Mouse (Mus musculus) forebrain, postnatal 0 days (tissue): ENCODE measurements at regions not wholly inside any gene's neighbourhood (a gene's known extent, or its start where the extent isn't known, plus 50 kb on each side); places are given as distances from the start of the nearest gene placed in this dataset.

Experiments
- ATAC-seq: fragments of 200-750 bp; cut with Nextera tagmentation; 2 replicates; pipeline ENCODE4 v1.8.0; 2017; ENCODE audit warnings: mild to moderate bottlenecking, moderate library complexity
- DNase-seq: peaks from one replicate; pipeline ENCODE4 v3.0.0-alpha.2; 2015
- H3K27ac ChIP-seq: fragments of 300-500 bp; sonication (generic); 2 replicates; pipeline ENCODE4 v1.5.1; 2014; ENCODE audit warnings: low read depth, mild to moderate bottlenecking, antibody characterized with exemption, low read length, moderate library complexity, mixed read lengths
- H3K27me3 ChIP-seq: fragments of 300-500 bp; sonication (generic); 2 replicates; pipeline ENCODE4 v1.6.1; 2014; ENCODE audit warnings: mild to moderate bottlenecking, low read length, mixed read lengths; ENCODE audit not compliant: insufficient read depth
- H3K36me3 ChIP-seq: fragments of 300-500 bp; sonication (generic); 2 replicates; pipeline ENCODE4 v1.6.1; 2014; ENCODE audit warnings: mild to moderate bottlenecking, moderate library complexity; ENCODE audit not compliant: insufficient read depth
- H3K4me1 ChIP-seq: fragments of 300-500 bp; sonication (generic); 2 replicates; pipeline ENCODE4 v1.6.1; 2014; ENCODE audit warnings: antibody characterized with exemption; ENCODE audit not compliant: insufficient read depth
- H3K4me2 ChIP-seq: fragments of 300-500 bp; sonication (generic); 2 replicates; pipeline ENCODE4 v1.6.1; 2014; ENCODE audit warnings: low read depth, mild to moderate bottlenecking, moderate library complexity
- H3K4me3 ChIP-seq: fragments of 300-500 bp; sonication (generic); 2 replicates; pipeline ENCODE4 v1.5.1; 2014; ENCODE audit warnings: low read depth, low read length, mixed read lengths
- H3K9ac ChIP-seq: fragments of 300-500 bp; sonication (generic); 2 replicates; pipeline ENCODE4 v1.6.1; 2014; ENCODE audit warnings: mild to moderate bottlenecking
- H3K9me3 ChIP-seq: fragments of 300-500 bp; sonication (generic); 2 replicates; pipeline ENCODE4 v1.6.1; 2016; ENCODE audit warnings: low read length
- CTCF ChIP-seq: sonication (generic); IDR thresholded peaks from 2 replicates; pipeline ENCODE4 v1.5.1; 2016; ENCODE audit warnings: antibody characterized with exemption, control low read depth, low read depth
- WGBS: fragments of 180-500 bp; shearing (Covaris S2); extraction: QIAGEN DNeasy Blood & Tissue Kit; methylation state at CpG from one replicate; pipeline ENCODE4 v1.1.7; 2014; 5-methylcytosine and 5-hydroxymethylcytosine counted together

- no peak overlapping the region for H3K4me2 ChIP-seq
- H3K36me3 ChIP-seq: no peaks in the 10 kb centered on the region
- DNase-seq (no peak), ATAC-seq (no peak)
- H3K9me3 ChIP-seq: no peaks in the 10 kb centered on the region
- H3K4me1 ChIP-seq: peaks cover 21% of the 10 kb centered on the region
- TF ChIP-seq CTCF: no peak
- no peak overlapping the region for H3K9ac ChIP-seq
- no peak overlapping the region for H3K27ac ChIP-seq
- H3K4me3 ChIP-seq: no peak overlapping the region
- 87% methylated on average over 2 of the region's 2 CpGs for WGBS
- no peaks in the 10 kb centered on the region; the same call in 1 of the 2 replicates for H3K27me3 ChIP-seq
These were observed 175.6 kb upstream of the Cadm1 start for GRCm38 (mm10) chr9:47354423-47354822.

DNA sequence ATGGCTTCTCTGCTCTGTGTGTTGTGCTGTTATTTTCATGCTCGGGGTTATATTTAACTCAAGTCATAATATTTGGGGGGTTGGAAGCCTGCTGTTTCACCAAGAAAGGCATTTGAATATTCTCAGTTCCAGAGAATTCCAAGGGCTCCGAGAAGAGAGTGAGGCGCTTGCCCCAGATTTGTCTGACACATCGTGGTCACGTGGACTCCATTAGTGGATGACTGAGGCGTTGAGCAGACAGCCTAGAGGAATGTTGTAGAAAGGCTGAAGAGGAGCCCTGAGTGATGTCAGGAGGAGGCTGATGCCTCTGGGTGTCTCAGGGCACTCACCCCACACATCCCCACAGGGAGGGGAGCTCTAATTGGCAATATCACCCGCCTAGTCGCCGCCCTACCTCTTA, 175.1 kb upstream of the Cadm1 start:
- no peaks in the 10 kb centered on the region; the same call in 1 of the 2 replicates for H3K27me3 ChIP-seq
- no peak overlapping the region for H3K4me3 ChIP-seq
- no peak overlapping the region for H3K4me2 ChIP-seq
- ATAC-seq (peak; percentile 47; the same call in 1 of the 2 replicates), DNase-seq (peak; percentile 56)
- H3K9ac ChIP-seq: no peak overlapping the region
- H3K9me3 ChIP-seq: no peaks in the 10 kb centered on the region
- H3K27ac ChIP-seq: no peak overlapping the region
- H3K36me3 ChIP-seq: no peaks in the 10 kb centered on the region
- no peak for TF ChIP-seq CTCF
- WGBS: 72% methylated on average over 9 of the region's 9 CpGs
- H3K4me1 ChIP-seq: peaks cover 21% of the 10 kb centered on the region

DNA sequence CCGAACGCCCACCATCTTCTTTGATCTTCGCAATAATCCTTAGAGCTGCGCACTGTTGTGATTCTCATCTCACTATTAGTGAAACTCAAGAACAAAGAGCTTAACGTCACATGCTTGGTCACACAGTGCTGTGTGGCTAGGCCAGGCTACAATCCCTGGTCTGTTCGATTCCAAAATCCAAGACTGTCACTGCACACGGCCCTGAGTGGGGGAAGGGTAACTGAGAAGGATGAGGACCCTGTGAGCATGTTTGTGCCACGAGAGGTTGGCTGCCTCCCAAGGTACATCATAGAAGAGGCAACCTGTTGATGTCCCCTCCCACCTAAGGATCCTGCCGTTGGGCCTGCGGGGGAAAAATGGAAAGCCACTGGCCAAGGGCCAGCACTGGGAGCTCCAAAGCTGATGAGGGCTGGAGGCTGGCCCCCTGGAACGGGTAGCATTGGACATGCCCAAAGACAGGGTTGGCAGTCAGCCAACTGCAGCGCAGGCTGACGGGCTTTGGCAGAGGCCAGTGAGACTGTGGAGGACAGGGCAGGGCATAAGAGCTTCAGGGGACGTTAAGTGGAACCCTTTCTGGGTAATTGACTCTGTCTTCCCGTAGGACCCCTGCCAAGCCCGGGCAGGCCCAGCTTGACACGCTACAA, 172.1 kb upstream of the Cadm1 start:
- Histone ChIP-seq H3K4me1 (peaks cover 24% of the 10 kb centered on the region), H3K9ac (no peak overlapping the region), H3K4me2 (0 out of 2 replicates have a peak overlapping the region, but pooled peaks have one; percentile 13), H3K27ac (no peak overlapping the region), H3K4me3 (no peak overlapping the region), H3K9me3 (no peaks in the 10 kb centered on the region), H3K27me3 (no peaks in the 10 kb centered on the region), H3K36me3 (no peaks in the 10 kb centered on the region)
- peak; percentile 79 for DNase-seq
- peak; percentile 80 for ATAC-seq
- WGBS: 21% methylated on average over 17 of the region's 17 CpGs
- TF ChIP-seq CTCF: no peak

- no peak for TF ChIP-seq CTCF
- DNase-seq: no peak
- H3K4me2 ChIP-seq: no peak overlapping the region
- H3K27ac ChIP-seq: no peak overlapping the region
- no peak overlapping the region for H3K9ac ChIP-seq
- peaks cover 22% of the 10 kb centered on the region for H3K4me1 ChIP-seq
- H3K4me3 ChIP-seq: no peak overlapping the region
- H3K9me3 ChIP-seq: no peaks in the 10 kb centered on the region
- no peaks in the 10 kb centered on the region for H3K27me3 ChIP-seq
- no peaks in the 10 kb centered on the region for H3K36me3 ChIP-seq
- ATAC-seq: no peak; the same call in 1 of the 2 replicates
- WGBS: 15% methylated on average over 4 of the region's 4 CpGs
These were observed 171.6 kb upstream of the Cadm1 start for GRCm38 (mm10) chr9:47358400-47358767.

DNA sequence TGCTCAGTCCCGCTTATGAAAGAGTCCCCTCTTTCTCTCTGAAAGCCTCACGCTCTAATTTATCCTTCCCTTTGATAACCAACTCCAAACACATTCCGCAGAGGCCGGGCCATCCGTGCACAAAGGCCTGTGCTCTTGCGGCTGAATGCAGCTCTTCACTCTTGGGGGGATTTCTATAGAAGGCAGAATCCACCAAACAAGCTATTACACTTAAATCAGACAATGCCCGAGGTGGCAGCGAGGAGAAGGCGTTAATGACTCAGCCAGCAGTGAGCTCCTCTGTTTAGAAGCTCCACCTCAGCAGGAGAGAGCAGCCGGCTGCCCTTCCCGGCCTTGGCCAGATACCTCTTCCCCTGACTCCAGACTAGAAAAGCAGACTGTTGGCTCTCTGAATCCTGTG, 166.9 kb upstream of the Cadm1 start:
- Histone ChIP-seq H3K27me3 (no peaks in the 10 kb centered on the region), H3K4me2 (no peak overlapping the region), H3K4me3 (no peak overlapping the region), H3K4me1 (peaks cover 12% of the 10 kb centered on the region), H3K27ac (no peak overlapping the region), H3K9me3 (no peaks in the 10 kb centered on the region), H3K36me3 (no peaks in the 10 kb centered on the region), H3K9ac (no peak overlapping the region)
- 12% methylated on average over 11 of the region's 11 CpGs for WGBS
- TF ChIP-seq CTCF: no peak
- ATAC-seq: no peak
- no peak for DNase-seq

DNA sequence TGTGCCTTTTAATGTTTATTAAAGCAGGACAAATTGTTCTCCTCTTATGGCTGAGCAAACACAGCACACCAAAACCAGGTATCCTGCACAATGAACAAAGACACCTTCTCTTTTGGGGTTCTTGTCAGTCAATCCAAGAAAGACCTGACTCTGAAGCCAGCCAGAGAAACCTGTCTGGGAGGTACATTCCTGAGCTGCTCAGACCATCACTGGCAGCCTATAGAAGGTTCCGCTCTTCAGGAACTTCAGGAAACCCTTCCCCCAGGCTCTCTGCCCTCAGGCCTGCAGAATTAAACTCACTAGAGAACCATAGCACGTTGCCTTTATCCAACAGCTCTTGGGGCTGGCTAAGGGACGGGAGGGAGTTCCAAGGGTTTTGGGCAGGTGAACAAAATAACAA, 165.2 kb upstream of the Cadm1 start:
- no peaks in the 10 kb centered on the region; the same call in 1 of the 2 replicates for H3K27me3 ChIP-seq
- no peaks in the 10 kb centered on the region for H3K9me3 ChIP-seq
- ATAC-seq (no peak), DNase-seq (no peak)
- H3K9ac ChIP-seq: no peak overlapping the region
- TF ChIP-seq CTCF: no peak
- H3K4me1 ChIP-seq: peaks cover 10% of the 10 kb centered on the region
- no peak overlapping the region for H3K4me3 ChIP-seq
- H3K36me3 ChIP-seq: no peaks in the 10 kb centered on the region
- 73% methylated on average over 3 of the region's 3 CpGs for WGBS
- H3K27ac ChIP-seq: no peak overlapping the region
- no peak overlapping the region for H3K4me2 ChIP-seq

GRCm38 (mm10) chr9:47367266-47367957, 162.6 kb upstream of the Cadm1 start:
- Histone ChIP-seq H3K36me3 (no peaks in the 10 kb centered on the region), H3K9me3 (no peaks in the 10 kb centered on the region), H3K9ac (no peak overlapping the region), H3K4me1 (peaks cover 10% of the 10 kb centered on the region), H3K27me3 (no peaks in the 10 kb centered on the region; the same call in 1 of the 2 replicates), H3K4me2 (peak overlapping the region; percentile 74), H3K4me3 (peak overlapping the region; percentile 33), H3K27ac (no peak overlapping the region)
- DNase-seq (no peak), ATAC-seq (peak; percentile 51; the same call in 1 of the 2 replicates)
- WGBS: 10% methylated on average over 17 of the region's 17 CpGs
- peak; percentile 23; the same call in 1 of the 2 replicates for TF ChIP-seq CTCF
